Mouse (Mus musculus) liver, embryonic 11.5 days (tissue): ENCODE results near the gene Tdrkh. TPM values are rescaled to one million over a fixed set of nuclear protein-coding genes. Genes with fewer than 3 reads are reported as not detected.

Experiments used
- ATAC-seq: fragments of 200-750 bp; cut with Nextera tagmentation; replicated peaks from 2 replicates; pipeline ENCODE4 v1.8.0; 2017; ENCODE audit warnings: moderate number of reproducible peaks, mild to moderate bottlenecking, moderate TSS enrichment, moderate library complexity; ENCODE audit not compliant: low FRiP score
- DNase-seq: peaks from one replicate; pipeline ENCODE4 v3.0.0-alpha.2; 2017; ENCODE audit warnings: low spot score
- H3K27ac ChIP-seq: fragments of 300-500 bp; sonication (generic); 2 replicates; pipeline ENCODE4 v1.5.1; 2014; ENCODE audit warnings: mild to moderate bottlenecking, low read depth, low read length, control low read depth
- H3K27me3 ChIP-seq: fragments of 300-500 bp; sonication (generic); replicated peaks from 2 replicates; pipeline ENCODE4 v1.6.1; 2014; ENCODE audit warnings: low read length, mixed read lengths; ENCODE audit not compliant: control insufficient read depth, insufficient read depth
- H3K36me3 ChIP-seq: fragments of 300-500 bp; sonication (generic); 2 replicates; pipeline ENCODE4 v1.6.1; 2014; ENCODE audit warnings: mild to moderate bottlenecking, low read length, moderate library complexity, mixed read lengths; ENCODE audit not compliant: control insufficient read depth, insufficient read depth
- H3K4me1 ChIP-seq: fragments of 300-500 bp; sonication (generic); replicated peaks from 2 replicates; pipeline ENCODE4 v1.6.1; 2014; ENCODE audit warnings: low read length, mixed read lengths; ENCODE audit not compliant: control insufficient read depth, insufficient read depth
- H3K4me2 ChIP-seq: fragments of 300-500 bp; sonication (generic); 2 replicates; pipeline ENCODE4 v1.6.1; 2014; ENCODE audit warnings: mild to moderate bottlenecking, control low read depth, moderate library complexity
- H3K4me3 ChIP-seq: fragments of 300-500 bp; sonication (generic); 2 replicates; pipeline ENCODE4 v1.5.1; 2014; ENCODE audit warnings: low read depth, low read length, control low read depth
- H3K9ac ChIP-seq: fragments of 300-500 bp; sonication (generic); 2 replicates; pipeline ENCODE4 v1.6.1; 2014; ENCODE audit warnings: low read depth, low read length, control low read depth
- H3K9me3 ChIP-seq: fragments of 300-500 bp; sonication (generic); 2 replicates; pipeline ENCODE4 v1.6.1; 2016; ENCODE audit warnings: low read length, inconsistent platforms, mixed read lengths; ENCODE audit not compliant: control insufficient read depth
- WGBS: fragments of 180-500 bp; shearing (Covaris S2); extraction: QIAGEN DNeasy Blood & Tissue Kit; methylation state at CpG from one replicate; pipeline ENCODE4 v1.1.7; 2014; 5-methylcytosine and 5-hydroxymethylcytosine counted together
- polyA plus RNA-seq: library from polyadenylated mRNA; unstranded; fragments of >200 nt; fragmentation: Nextera tagmentation; extraction: Ambion mirVana; gene quantifications from 2 replicates; pipeline ENCODE4 v1.2.1, GENCODE M21; 2014

The Tdrkh gene
- polyA plus RNA-seq, 1 experiment from 2014 or later = 10.4 TPM

DNA sequence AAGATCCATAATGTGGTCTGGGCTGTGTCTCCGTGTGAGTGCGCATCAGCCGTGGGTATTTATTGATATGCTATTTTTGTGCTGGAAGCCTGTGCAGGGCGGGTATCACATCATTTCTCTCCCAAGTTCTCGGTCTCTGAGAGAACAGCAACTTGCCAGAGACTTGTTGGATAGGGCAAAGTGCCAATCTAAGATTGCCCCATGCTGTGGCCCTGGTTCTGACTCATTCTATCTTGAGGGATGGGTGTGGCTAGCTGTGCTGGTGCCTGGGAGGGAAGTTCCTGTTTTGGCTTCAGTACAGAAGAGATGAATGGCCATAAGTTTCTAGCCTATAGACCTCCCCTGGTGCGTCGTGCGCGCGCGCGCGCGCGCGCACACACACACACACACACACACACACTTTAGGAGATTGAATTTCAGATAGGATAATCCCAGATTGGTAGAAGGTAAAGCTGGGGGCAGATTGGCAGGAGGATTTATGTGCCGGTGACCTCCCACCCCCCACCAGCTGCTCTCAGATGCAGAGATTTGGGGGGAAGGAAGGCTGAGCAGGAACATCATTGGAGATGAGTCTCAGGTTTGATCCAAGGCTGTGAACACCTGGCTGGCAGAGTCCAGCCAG lies 69.8 kb downstream of the Tdrkh start:
- no peaks in the 10 kb centered on the region; the same call in 1 of the 2 replicates for H3K4me1 ChIP-seq
- H3K4me3 ChIP-seq = no peak overlapping the region
- H3K27me3 ChIP-seq = peaks cover 36% of the 10 kb centered on the region
- WGBS = 75% methylated on average over 17 of the region's 17 CpGs
- no peaks in the 10 kb centered on the region for H3K36me3 ChIP-seq
- H3K9ac ChIP-seq = no peak overlapping the region
- DNase-seq (no peak), ATAC-seq (no peak)
- H3K4me2 ChIP-seq = no peak overlapping the region
- no peaks in the 10 kb centered on the region for H3K9me3 ChIP-seq
- H3K27ac ChIP-seq = no peak overlapping the region

DNA sequence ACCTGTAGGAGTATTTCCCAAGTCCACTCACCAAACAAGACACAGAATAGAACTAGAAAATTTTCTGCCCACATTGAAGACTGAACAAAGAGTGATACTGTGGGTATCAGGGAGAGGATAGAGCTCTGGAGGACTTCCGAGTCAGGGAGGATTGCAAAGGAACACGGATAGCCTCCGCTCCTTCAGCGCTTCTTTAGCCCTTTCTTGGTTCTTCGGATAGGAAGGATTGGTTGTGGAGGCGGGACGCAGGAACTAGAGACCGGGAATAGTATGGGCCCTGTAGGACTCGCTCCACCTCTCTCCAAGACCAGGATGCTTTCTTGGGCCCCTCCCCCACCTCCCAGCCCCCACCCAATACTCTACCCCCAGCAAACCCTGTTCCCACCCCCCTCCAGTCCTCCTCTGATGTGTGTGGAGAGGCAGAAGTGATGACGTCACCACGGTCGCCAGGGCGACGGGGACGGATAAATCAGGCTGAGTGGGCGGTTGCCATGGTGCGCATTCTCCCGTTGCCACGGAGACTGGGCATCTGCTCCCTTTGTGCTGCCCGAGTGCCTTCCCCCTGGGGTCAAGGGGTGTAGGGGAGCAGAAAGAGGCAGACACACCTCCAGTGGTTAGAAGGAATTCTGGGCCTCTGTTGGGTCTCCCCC lies 70.8 kb downstream of the Tdrkh start:
- Histone ChIP-seq H3K27ac (no peak overlapping the region), H3K4me3 (no peak overlapping the region), H3K4me2 (no peak overlapping the region), H3K9me3 (no peaks in the 10 kb centered on the region), H3K4me1 (no peaks in the 10 kb centered on the region), H3K36me3 (no peaks in the 10 kb centered on the region), H3K9ac (no peak overlapping the region), H3K27me3 (peaks cover 29% of the 10 kb centered on the region)
- 37% methylated on average over 20 of the region's 20 CpGs for WGBS
- no peak for DNase-seq
- no peak for ATAC-seq

Other genes with a start within 250 kb of the Tdrkh start
- not detected in 2 replicates for gene Gm10696, start 235.1 kb upstream of the Tdrkh start, polyA plus RNA-seq
- gene Gm5286, start 216.6 kb upstream of the Tdrkh start, polyA plus RNA-seq = not detected in 2 replicates
- gene Gm4778, start 149.2 kb upstream of the Tdrkh start, polyA plus RNA-seq = not detected in 2 replicates
- gene Them4, start 103.2 kb upstream of the Tdrkh start, polyA plus RNA-seq = 4.7 and 6.2 TPM in 2 replicates
- not detected in 2 replicates for gene Them5, start 71.2 kb upstream of the Tdrkh start, polyA plus RNA-seq
- gene C2cd4d, start 50.8 kb upstream of the Tdrkh start, polyA plus RNA-seq = 0.25 TPM in 1 of 2 replicates, not detected in the other
- 0.43 and 1.0 TPM in 2 replicates for gene Rorc, start 40.5 kb upstream of the Tdrkh start, polyA plus RNA-seq
- gene Lingo4, start 14.8 kb upstream of the Tdrkh start, polyA plus RNA-seq = 0.05 TPM in 1 of 2 replicates, not detected in the other
- 84.9 and 87.3 TPM in 2 replicates for gene Mrpl9, start 30.0 kb downstream of the Tdrkh start, polyA plus RNA-seq
- 0.51 and 0.53 TPM in 2 replicates for gene Oaz3, start 30.6 kb downstream of the Tdrkh start, polyA plus RNA-seq
- gene Celf3, start 65.0 kb downstream of the Tdrkh start, polyA plus RNA-seq = 2.9 and 3.8 TPM in 2 replicates
- gene Riiad1, start 67.1 kb downstream of the Tdrkh start, polyA plus RNA-seq = 0.53 TPM in 1 of 2 replicates, not detected in the other
- 24.4 and 24.7 TPM in 2 replicates for gene Snx27, start 169.4 kb downstream of the Tdrkh start, polyA plus RNA-seq
- not detected in 2 replicates for gene Gm10972, start 229.8 kb downstream of the Tdrkh start, polyA plus RNA-seq
- 7.7 and 8.8 TPM in 2 replicates for gene Tuft1, start 245.6 kb downstream of the Tdrkh start, polyA plus RNA-seq